Mouse (Mus musculus) left cerebral cortex, postnatal 36 days (tissue): Measurements from ENCODE around the gene Olfr402. TPM values are rescaled to one million over a fixed set of nuclear protein-coding genes. Genes with fewer than 3 reads are reported as not detected.
"Not testable (repeated sequence)": the region's sequence is repeated elsewhere in the genome, so short reads cannot be mapped to it uniquely, and the experiment has no call there.

Source experiments
- DNase-seq, 2 experiments: peaks; one replicate each; pipeline ENCODE4 v3.0.0; 2021 to 2022; ENCODE audit warnings: low spot score in 2 of 2, mixed read lengths in 1 of 2
- intact Hi-C: fragments of 180-260 bp; cut with DNase I; formaldehyde crosslinking; loops from one replicate; pipeline ENCODE4 v1.15.1; 2025
- total RNA-seq, 2 experiments: library from RNA; stranded (reverse); gene quantifications; 2 replicates each; pipeline ENCODE4 v1.2.3; 2021

The Olfr402 gene
- not detected for total RNA-seq

DNA sequence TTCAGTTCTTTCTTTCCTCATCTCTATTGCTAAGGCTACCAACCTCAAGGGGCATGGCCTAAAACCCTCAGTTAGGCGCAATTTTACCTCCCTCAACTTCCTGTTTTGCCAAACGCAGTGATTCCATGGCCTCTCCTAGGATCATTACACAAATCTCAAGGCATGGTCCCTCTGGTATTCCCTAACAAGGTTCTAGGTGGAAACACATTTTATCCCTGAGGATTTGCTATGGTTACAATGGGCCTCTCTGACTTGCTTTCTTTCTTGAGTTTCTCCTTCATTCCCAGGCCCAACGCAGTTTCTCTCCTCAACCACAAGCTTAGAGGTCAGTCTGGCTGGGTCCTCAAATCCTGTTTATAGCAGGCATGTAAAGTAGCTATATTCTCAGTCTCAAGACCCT, at the start of gene Olfr402:
Olfr402 (plus strand) TSS at position 301 of the 400 bp plus-strand sequence.
- no peak for DNase-seq
- intact Hi-C loops: no loop called here

DNA sequence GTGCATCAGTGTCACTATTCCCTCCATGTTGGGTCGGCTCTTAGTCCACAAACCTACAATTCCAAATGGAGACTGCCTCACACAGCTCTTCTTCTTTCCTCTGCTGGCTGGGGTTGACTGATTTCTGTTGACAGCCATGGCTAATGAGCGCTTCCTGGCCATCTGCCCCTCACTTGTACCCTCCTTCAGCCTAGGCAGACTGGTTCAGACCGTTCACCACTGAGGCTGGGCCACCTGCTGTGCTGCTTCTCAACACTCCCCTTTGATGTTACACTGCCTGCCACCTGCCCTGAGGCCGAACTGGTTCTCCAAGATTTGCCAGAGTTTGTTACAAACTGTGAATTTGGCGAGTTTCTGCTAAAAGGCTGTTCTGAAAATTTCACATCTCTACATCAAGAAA, 48.3 kb upstream of the Olfr402 start:
- intact Hi-C loops: no loop called here
- DNase-seq: no peak

DNA sequence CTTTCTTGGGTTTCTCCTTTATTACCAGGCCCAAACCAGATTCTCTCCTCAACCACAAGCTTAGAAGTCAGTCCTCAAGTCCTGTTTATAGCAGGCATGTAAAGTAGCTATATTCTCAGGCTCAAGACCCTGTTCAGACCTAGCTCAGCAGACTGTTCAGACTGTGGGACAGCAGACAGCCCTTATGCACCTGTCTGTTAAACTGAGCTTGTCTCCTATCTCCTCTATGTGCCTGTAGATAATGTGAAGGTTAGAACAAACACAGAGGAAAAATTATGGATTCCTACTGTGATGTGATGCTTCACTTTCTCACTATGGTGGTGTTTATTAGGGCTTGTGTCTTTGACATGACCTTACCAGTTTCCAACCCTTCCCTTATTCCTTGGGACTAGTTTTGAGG, 39.9 kb upstream of the Olfr402 start, which contains the start of gene Olfr401:
Olfr401 (plus strand) TSS at position 301 of the 400 bp plus-strand sequence.
- intact Hi-C loops: no loop called here
- no peak for DNase-seq

DNA sequence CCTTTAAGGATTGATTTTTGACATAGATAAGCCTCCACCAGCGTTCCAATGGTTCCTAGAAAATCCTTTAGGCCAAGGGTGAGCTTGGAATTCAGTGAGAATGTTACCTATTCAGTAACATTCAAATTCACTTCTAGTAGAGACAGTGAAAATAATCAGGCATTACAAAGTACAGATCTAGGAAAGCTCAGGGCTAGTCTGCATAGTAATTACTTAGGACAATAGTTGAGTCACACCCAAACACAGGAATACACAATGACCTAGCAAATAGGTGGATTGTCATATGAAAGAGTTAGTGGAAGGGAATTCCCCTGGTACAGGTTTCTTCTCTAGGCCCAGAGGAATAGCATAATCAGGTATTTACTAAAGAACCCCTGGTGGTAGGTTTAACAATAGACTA, 13.3 kb upstream of the Olfr402 start:
- DNase-seq, intact Hi-C loops: not testable (repeated sequence)

DNA sequence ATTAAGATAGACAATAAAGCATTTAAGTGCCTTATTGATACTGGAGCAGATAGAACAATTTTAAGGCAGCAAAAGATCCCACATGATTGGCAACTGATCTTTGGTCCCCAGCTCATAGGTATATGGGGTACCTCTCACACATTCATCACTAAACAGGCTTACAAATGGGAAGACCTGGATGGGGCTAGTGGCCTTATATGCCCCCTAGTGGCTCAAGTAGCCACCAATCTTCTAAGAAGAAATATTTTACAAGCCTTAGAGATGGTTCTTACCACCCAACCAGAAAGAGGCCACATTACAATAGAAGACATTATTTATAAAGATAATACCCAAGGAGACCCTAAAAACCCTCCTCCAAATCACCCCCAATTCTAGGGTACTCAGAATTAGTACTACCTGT, 7.5 kb upstream of the Olfr402 start:
- DNase-seq: no peak

DNA sequence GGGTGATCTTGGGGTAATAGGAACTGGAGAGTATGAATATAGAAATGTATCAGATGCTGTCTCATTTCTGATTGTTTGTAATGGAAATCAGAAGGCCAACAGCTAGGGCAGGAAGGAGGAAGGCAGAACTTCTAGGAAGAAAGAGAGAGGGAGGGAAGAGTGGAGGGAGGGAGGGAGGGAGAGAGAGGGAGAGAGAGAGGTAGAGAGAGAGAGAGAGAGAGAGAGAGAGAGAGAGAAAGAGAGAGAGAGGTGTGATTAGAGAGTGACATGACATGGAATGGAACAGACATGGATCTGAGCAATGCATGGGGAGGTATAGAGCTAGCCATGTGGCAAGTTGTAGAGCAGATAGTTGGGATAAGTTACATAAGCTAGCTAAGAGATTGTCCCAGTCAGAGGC, 15.4 kb downstream of the Olfr402 start:
- no peak for DNase-seq
- intact Hi-C loops: no loop called here

More for the DNA sequence above, 7.5 kb upstream of the Olfr402 start:
- intact Hi-C loops: no loop called here

DNA sequence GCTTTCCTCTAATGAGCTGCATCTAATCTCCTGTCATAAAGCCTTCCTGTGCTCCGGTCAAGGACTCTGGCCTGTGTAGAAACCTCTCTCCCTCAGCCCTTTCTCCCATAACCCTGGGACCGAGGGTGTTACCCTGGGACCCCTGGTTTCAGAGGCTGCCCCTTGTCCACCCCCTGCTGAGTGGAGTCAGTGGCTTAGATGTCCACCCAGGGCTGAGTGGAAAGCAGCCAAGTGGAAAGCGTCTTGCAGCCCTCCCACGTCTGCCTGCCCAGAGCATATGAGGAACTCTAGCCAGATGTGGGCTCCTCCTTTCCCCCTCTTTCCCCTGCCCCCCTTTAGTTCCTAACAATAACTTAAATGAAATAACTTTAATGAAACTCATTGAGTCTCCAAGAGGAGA, 29.8 kb downstream of the Olfr402 start:
- intact Hi-C loops: no loop called here
- DNase-seq: no peak

DNA sequence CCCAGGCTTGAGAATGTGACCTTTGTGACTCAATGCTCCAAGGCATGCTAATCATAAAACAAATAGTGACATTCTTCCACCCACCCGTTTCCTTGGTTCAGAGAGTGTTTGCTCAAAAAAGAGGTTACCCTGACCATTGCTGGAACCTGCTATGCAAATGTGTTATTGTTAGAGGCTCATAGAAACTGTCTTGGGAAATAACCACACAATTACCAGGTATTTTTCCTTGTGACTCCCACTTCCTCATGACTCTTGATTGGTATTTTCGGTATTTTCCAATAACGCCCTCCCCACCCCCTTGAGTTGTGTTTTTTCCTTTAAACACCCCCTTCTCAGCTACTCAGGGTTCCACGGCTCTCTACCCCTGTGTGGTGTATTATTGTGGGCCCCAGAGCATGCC, 30.4 kb downstream of the Olfr402 start:
- DNase-seq: no peak
- intact Hi-C loops: no loop called here

DNA sequence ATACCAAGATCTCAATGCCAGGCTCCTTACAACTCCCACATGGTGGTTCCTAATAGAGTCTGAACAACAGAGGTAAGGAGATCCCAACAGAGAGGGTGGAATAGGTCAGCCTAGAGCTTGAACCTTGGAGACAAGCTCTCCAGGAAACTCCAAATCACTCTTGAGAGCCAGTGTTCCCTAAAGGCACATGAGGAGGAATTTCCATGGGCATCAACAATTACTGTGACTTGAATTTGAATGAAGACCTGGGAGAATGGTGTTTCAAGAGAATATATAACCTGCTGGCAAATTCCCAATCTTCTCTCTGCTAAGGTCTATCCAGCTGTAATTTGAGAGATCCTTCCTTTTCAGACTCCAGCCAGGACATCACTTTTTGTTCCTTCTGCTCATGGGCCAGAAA, 32.6 kb downstream of the Olfr402 start, which contains the start of gene Olfr403:
Olfr403 (plus strand) TSS at position 301 of the 400 bp plus-strand sequence.
- DNase-seq: no peak
- intact Hi-C loops: no loop called here

Other genes with a start within 250 kb of the Olfr402 start
- not detected for gene Olfr395, start 244.2 kb upstream of the Olfr402 start, total RNA-seq
- gene Olfr23, start 216.9 kb upstream of the Olfr402 start, total RNA-seq: not detected
- gene Olfr397, start 192.7 kb upstream of the Olfr402 start, total RNA-seq: not detected
- not detected for gene Olfr398, start 163.1 kb upstream of the Olfr402 start, total RNA-seq
- not detected for gene Olfr139, start 97.0 kb upstream of the Olfr402 start, total RNA-seq
- gene Olfr399, start 96.9 kb upstream of the Olfr402 start, total RNA-seq: not detected
- not detected for gene Zfp616, start 83.6 kb upstream of the Olfr402 start, total RNA-seq
- gene Olfr401, start 39.8 kb upstream of the Olfr402 start, total RNA-seq: not detected
- not detected for gene Olfr403, start 32.7 kb downstream of the Olfr402 start, total RNA-seq
- not detected for gene Olfr43, start 57.9 kb downstream of the Olfr402 start, total RNA-seq
- not detected for gene Olfr406, start 106.3 kb downstream of the Olfr402 start, total RNA-seq
- gene Olfr59, start 130.2 kb downstream of the Olfr402 start, total RNA-seq: not detected
- not detected for gene Olfr410, start 184.5 kb downstream of the Olfr402 start, total RNA-seq
- gene Olfr411, start 199.1 kb downstream of the Olfr402 start, total RNA-seq: not detected
- gene Olfr412, start 208.5 kb downstream of the Olfr402 start, total RNA-seq: not detected